Mouse (Mus musculus): Measurements from ENCODE around the gene Kbtbd13. TPM values are rescaled to one million over a fixed set of nuclear protein-coding genes. Genes with fewer than 3 reads are reported as not detected.
"Not testable (repeated sequence)": the region's sequence is repeated elsewhere in the genome, so short reads cannot be mapped to it uniquely, and the experiment has no call there.

The Kbtbd13 gene
- polyA plus RNA-seq, 1 experiment, result 1.5 TPM

DNA sequence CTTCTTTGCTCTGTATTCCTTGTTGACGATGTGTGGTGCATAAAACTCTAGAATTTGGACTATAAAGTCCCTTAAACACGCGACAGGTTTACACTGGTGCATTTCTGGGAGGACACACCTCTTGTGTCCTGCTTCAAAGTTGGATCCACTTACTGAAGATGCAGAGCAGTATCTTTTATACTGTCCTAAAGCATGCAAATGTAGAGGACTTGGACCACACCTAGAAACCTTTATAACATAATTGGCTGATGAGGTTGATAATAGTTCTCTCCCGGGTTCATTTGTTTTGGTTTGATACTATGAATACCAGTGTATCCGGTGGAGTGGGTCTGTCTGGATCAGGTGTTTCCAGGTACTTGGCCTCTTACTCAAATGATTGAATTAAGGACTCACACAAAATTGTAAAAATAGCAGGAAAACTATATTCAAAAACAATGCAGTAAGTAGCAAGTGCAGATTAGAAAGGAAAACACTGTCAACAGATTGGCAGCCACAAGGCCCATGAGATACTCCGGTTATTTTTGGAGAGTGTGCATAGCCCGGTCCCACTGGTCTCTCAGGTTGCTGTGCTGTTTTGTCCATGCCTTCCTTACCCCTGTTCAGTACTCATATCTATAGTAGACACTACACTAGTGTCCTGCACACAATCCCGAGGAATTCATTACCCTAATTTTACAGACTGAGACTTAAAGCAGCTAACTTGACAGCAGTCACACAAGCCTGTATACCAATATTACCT, 44.2 kb downstream of the Kbtbd13 start:
- no peak for DNase-seq (ENCODE audit: low spot score)

DNA sequence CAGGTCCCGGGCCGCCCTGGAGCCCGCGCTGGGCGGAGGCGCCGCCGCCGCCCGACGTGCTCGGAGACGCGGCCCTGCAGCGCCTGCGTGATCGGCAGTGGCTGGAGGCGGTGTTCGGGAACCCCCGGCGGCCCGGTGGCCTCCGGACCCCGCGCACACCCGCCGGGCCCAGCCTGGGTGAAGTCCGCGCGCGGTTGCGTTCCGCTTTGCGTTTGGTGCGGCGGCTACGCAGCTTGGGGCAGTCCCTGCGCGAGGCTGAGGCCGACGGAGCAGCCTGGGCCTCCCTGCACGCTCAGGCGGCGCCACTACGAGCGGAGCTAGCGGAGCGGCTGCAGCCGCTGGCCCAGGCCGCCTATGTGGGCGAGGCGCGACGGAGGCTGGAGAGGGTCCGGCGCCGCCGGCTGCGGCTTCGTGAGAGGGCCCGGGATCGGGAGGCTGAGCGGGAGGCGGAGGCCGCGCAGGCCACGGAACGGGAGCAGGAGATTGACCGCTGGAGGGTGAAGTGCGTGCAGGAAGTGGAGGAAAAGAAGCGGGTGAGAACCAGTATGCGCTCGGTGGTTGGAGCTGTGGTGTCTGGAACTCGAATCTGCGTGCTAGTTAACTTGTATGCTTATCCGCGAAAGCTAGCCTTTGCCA, 44.9 kb downstream of the Kbtbd13 start:
- peak; percentile 58 for DNase-seq (ENCODE audit: low spot score)

GRCm38 (mm10) chr9:65345854-65346475, 45.5 kb downstream of the Kbtbd13 start, which contains the start of gene Pdcd7:
Pdcd7 (plus strand) TSS chr9:65346104.
- peak; percentile 78 for DNase-seq (ENCODE audit: low spot score)

DNA sequence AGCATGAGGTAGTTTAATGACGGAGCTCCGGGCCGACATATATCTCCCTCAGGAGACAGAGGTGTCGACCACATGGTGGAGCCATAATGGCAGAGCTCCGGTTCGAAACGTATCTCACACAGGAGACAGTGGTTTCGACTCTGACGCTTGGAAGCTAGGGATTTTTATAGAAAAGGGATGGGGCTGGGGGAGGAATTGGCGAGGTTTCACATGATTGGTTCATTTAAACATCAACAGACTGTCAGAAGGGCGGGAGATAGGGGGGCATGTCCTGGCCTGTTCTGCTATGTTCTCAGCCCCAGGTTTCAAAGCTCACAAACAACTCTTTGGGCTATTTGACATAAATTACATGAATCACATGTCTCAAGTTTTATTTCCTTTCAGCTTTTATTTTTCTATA, 46.0 kb downstream of the Kbtbd13 start:
- DNase-seq (ENCODE audit: low spot score), result not testable (repeated sequence)

DNA sequence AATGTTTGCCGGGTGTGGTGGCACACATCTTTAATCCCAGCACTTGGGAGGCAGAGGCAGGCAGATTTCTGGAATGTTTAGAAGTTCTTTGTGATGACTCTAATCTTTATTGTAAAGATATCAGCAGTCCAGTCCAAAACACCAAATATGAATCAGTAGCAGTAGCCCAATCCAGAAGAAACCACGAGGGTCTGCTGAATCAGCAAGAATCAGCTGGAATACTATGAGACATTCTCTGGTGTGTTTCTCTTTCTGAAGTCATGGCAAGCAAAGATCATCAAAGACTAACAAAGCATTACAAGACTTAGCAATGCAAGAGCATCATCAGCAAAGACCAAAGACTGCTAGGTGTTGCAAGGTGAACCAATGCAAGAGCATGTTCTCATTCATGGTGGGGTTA, 51.0 kb downstream of the Kbtbd13 start:
- DNase-seq (ENCODE audit: low spot score), result no peak

DNA sequence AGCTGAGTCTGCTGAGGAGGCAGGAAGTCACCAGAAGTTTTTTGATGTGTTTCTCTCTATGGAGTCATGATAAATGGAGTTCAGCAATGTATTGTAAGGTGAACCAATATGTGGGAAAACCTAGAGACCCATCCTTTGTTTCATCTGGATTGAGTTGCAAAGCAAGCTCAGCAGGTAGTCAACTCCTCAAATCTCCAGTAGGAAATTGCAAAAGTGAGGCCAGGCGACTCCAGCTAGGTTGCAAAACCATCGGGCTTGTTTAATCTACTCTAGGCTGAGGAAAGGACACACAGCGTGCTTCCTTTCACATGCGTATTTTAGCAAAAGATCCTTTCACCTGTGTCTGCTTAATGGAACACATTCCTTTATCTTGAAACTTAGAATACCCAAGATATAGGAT, 52.3 kb downstream of the Kbtbd13 start:
- DNase-seq (ENCODE audit: low spot score), result no peak

Other genes with a start within 250 kb of the Kbtbd13 start
- 4.4 and 4.5 TPM in 2 replicates for gene Parp16, start 196.3 kb downstream of the Kbtbd13 start, polyA plus RNA-seq (2012; rRNA removed)
- gene Cilp, start 126.5 kb downstream of the Kbtbd13 start, polyA plus RNA-seq (2012; rRNA removed), result 1.5 and 4.2 TPM in 2 replicates
- 23.9 and 25.2 TPM in 2 replicates for gene Clpx, start 97.4 kb downstream of the Kbtbd13 start, polyA plus RNA-seq (2012; rRNA removed)
- 12.9 and 14.4 TPM in 2 replicates for gene Pdcd7, start 45.5 kb downstream of the Kbtbd13 start, polyA plus RNA-seq (2012; rRNA removed)
- gene Ubap1l, start 30.6 kb downstream of the Kbtbd13 start, polyA plus RNA-seq (2012; rRNA removed), result 0.55 and 0.87 TPM in 2 replicates
- gene Rasl12, start 6.9 kb upstream of the Kbtbd13 start, polyA plus RNA-seq (2012; rRNA removed), result 25.6 and 28.8 TPM in 2 replicates
- not detected in 2 replicates for gene Slc51b, start 31.3 kb upstream of the Kbtbd13 start, polyA plus RNA-seq (2012; rRNA removed)
- gene Mtfmt, start 44.1 kb upstream of the Kbtbd13 start, polyA plus RNA-seq (2012; rRNA removed), result 19.2 and 21.9 TPM in 2 replicates
- gene Spg21, start 69.3 kb upstream of the Kbtbd13 start, polyA plus RNA-seq (2012; rRNA removed), result 42.6 and 46.8 TPM in 2 replicates
- 21.8 and 33.9 TPM in 2 replicates for gene Ankdd1a, start 128.5 kb upstream of the Kbtbd13 start, polyA plus RNA-seq (2012; rRNA removed)
- gene Plekho2, start 188.4 kb upstream of the Kbtbd13 start, polyA plus RNA-seq (2012; rRNA removed), result 45.4 and 50.5 TPM in 2 replicates
- 0.29 and 0.36 TPM in 2 replicates for gene Pif1, start 195.5 kb upstream of the Kbtbd13 start, polyA plus RNA-seq (2012; rRNA removed)
- gene Rbpms2, start 238.0 kb upstream of the Kbtbd13 start, polyA plus RNA-seq (2012; rRNA removed), result 142 and 175 TPM in 2 replicates